Mouse (Mus musculus) embryonic fibroblast, embryonic 13.5 days (primary cell): Measurements from ENCODE around the gene Napa.

Experiments used
- CTCF ChIP-seq: IDR thresholded peaks from 2 replicates; pipeline ENCODE4 v1.5.1; 2011; ENCODE audit warnings: mild to moderate bottlenecking, control low read depth, low read length, moderate library complexity, borderline replicate concordance; ENCODE audit not compliant: insufficient read depth
- POLR2A ChIP-seq: IDR thresholded peaks from 2 replicates; pipeline ENCODE4 v1.6.1; 2011; ENCODE audit warnings: low read depth, mild to moderate bottlenecking, control low read depth, low read length, moderate library complexity

- TF ChIP-seq CTCF (no peak), POLR2A (no peak)
These were observed 17.7 kb upstream of the Napa start for GRCm38 (mm10) chr7:16080581-16080980.
